Mouse (Mus musculus) heart, embryonic 14.5 days (tissue): ENCODE data around the gene Angptl4. TPM values are rescaled to one million over a fixed set of nuclear protein-coding genes. Genes with fewer than 3 reads are reported as not detected.

Experiments
- ATAC-seq: fragments of 200-750 bp; cut with Nextera tagmentation; 2 replicates; pipeline ENCODE4 v1.8.0; 2017; ENCODE audit warnings: low read depth, moderate TSS enrichment; ENCODE audit not compliant: insufficient number of reproducible peaks, insufficient read depth, low FRiP score
- H3K27ac ChIP-seq, 2 experiments: fragments of 200-500 bp in 1 of 2; fragments of 300-500 bp in 1 of 2; sonication (generic) in 1 of 2; replicated peaks in 1 of 2; 2 replicates each; pipeline ENCODE4 v1.5.1; 2012 to 2014; ENCODE audit warnings: low read depth in 2 of 2, low read length in 2 of 2, control low read depth in 1 of 2, mild to moderate bottlenecking in 1 of 2, mixed read lengths in 1 of 2; ENCODE audit not compliant: control insufficient read depth in 1 of 2, insufficient read depth in 1 of 2
- H3K27me3 ChIP-seq: fragments of 300-500 bp; sonication (generic); 2 replicates; pipeline ENCODE4 v1.6.1; 2014; ENCODE audit warnings: mild to moderate bottlenecking, low read length, control low read depth; ENCODE audit not compliant: control insufficient read depth, insufficient read depth
- H3K36me3 ChIP-seq: fragments of 300-500 bp; sonication (generic); 2 replicates; pipeline ENCODE4 v1.6.1; 2014; ENCODE audit warnings: mild to moderate bottlenecking, control low read depth, low read length, mixed read lengths; ENCODE audit not compliant: control insufficient read depth, insufficient read depth
- H3K4me1 ChIP-seq, 2 experiments: fragments of 200-500 bp in 1 of 2; fragments of 300-500 bp in 1 of 2; sonication (generic) in 1 of 2; 2 replicates each; pipeline ENCODE4 v1.6.1; 2012 to 2014; ENCODE audit warnings: low read length in 2 of 2, control low read depth in 1 of 2, mixed read lengths in 1 of 2; ENCODE audit not compliant: control insufficient read depth in 2 of 2, insufficient read depth in 2 of 2
- H3K4me2 ChIP-seq: fragments of 300-500 bp; sonication (generic); 2 replicates; pipeline ENCODE4 v1.6.1; 2014; ENCODE audit warnings: mild to moderate bottlenecking, low read length
- H3K4me3 ChIP-seq, 2 experiments: fragments of 200-500 bp in 1 of 2; fragments of 300-500 bp in 1 of 2; sonication (generic) in 1 of 2; 2 replicates each; pipeline ENCODE4 v1.5.1; 2012 to 2014; ENCODE audit warnings: low read length in 2 of 2, mild to moderate bottlenecking in 2 of 2, control low read depth in 1 of 2, low read depth in 1 of 2, moderate library complexity in 1 of 2; ENCODE audit not compliant: control insufficient read depth in 1 of 2, insufficient read depth in 1 of 2
- H3K9ac ChIP-seq: fragments of 300-500 bp; sonication (generic); 2 replicates; pipeline ENCODE4 v1.6.1; 2014; ENCODE audit warnings: mild to moderate bottlenecking, low read length
- H3K9me3 ChIP-seq: fragments of 300-500 bp; sonication (generic); 2 replicates; pipeline ENCODE4 v1.6.1; 2016; ENCODE audit warnings: low read length, control low read depth; ENCODE audit not compliant: control insufficient read depth
- WGBS: fragments of 180-500 bp; shearing (Covaris S2); extraction: QIAGEN DNeasy Blood & Tissue Kit; methylation state at CpG from one replicate; pipeline ENCODE4 v1.1.7; 2014; 5-methylcytosine and 5-hydroxymethylcytosine counted together
- polyA plus RNA-seq: library from polyadenylated mRNA; unstranded; fragments of >200 nt; fragmentation: Nextera tagmentation; extraction: Ambion mirVana; gene quantifications from 2 replicates; pipeline ENCODE4 v1.2.1, GENCODE M21; 2014

Angptl4 gene
- polyA plus RNA-seq, 1 experiment from 2014 or later, result 16.4 TPM

- Histone ChIP-seq H3K9me3 (no peaks in the 10 kb centered on the region), H3K9ac (no peak overlapping the region), H3K4me1 (no peaks in the 10 kb centered on the region), H3K27me3 (no peaks in the 10 kb centered on the region), H3K27ac (no peak overlapping the region), H3K4me3 (no peak overlapping the region), H3K36me3 (peaks cover 19% of the 10 kb centered on the region), H3K4me2 (no peak overlapping the region)
- ATAC-seq, result no peak
- WGBS, result 84% methylated on average over 4 of the region's 4 CpGs
Observed at GRCm38 (mm10) chr17:33771617-33772016, 10.0 kb downstream of the Angptl4 start.

DNA sequence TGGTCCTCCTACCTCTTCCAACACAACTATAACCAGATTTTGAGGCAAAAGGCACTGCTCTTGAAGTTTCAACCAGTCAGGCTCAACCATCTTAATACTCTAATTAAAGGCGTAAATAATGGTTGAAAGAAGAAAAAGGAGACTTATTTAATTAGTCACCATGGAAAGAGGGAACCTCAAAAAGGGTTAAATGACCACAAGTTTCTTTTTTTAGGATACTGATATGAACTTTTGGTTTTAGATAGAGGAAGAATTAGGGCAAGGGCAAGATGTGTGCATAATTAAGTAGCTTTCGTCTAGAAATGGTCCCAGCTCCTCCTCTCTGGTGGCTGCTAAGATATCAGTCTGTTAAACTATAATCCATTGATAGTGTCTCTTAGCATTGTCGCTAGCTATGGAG is 15.2 kb downstream of the Angptl4 start:
- no peak overlapping the region for H3K27ac ChIP-seq
- 59% methylated on average over 3 of the region's 3 CpGs for WGBS
- no peaks in the 10 kb centered on the region for H3K27me3 ChIP-seq
- no peak overlapping the region for H3K9ac ChIP-seq
- no peak overlapping the region for H3K4me2 ChIP-seq
- no peak overlapping the region for H3K4me3 ChIP-seq
- H3K36me3 ChIP-seq, result no peaks in the 10 kb centered on the region
- H3K4me1 ChIP-seq, result no peaks in the 10 kb centered on the region
- no peak for ATAC-seq
- no peaks in the 10 kb centered on the region for H3K9me3 ChIP-seq

GRCm38 (mm10) chr17:33760255-33761165 is 21.1 kb downstream of the Angptl4 start, which contains the start of gene Rab11b:
TSS of gene Rab11b (minus strand) at chr17:33760530.
- peaks cover 3% of the 10 kb centered on the region; the same call in 1 of the 2 replicates for H3K36me3 ChIP-seq
- H3K4me1 ChIP-seq, result peaks cover 16 to 40% of the 10 kb centered on the region in 2 experiments
- H3K9ac ChIP-seq, result peak within 1 kb of the TSS; percentile 98
- H3K4me3 ChIP-seq, result peak within 1 kb of the TSS; percentile 69 to 89
- no peaks in the 10 kb centered on the region for H3K27me3 ChIP-seq
- H3K4me2 ChIP-seq, result peak within 1 kb of the TSS; percentile 79
- peak; percentile 99 for ATAC-seq
- H3K27ac ChIP-seq, result peak within 1 kb of the TSS; percentile 99
- H3K9me3 ChIP-seq, result no peaks in the 10 kb centered on the region
- 3% methylated on average over 35 of the region's 35 CpGs for WGBS

DNA sequence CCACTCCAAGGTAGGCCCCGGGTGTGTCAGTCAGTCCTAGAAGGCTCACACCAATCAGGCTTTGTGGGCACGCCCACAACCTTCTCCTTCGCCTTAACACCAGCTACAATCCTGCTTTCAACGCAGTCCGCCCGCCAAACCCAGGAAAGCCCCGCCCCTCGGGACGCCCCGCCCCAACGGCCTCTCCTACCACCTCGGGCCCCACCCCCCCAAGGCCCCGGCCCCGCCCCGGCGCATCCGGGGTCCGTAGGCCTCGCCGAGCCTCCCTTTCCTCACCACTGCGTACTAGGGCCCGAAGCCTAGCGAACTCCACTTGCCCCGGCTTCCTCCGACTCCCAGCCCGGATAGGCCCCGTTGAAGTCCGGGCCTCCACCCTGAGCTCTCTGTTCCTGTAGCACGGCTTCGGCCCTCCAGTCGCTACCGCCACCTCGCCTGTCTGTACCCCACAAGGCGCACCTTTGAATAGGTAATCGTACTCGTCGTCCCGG is 21.8 kb downstream of the Angptl4 start:
- peaks cover 3% of the 10 kb centered on the region; the same call in 1 of the 2 replicates for H3K36me3 ChIP-seq
- under 1% methylated on average over 38 of the region's 38 CpGs for WGBS
- peak overlapping the region; percentile 79 for H3K4me2 ChIP-seq
- H3K4me3 ChIP-seq, result peak overlapping the region; percentile 69 to 89
- peak overlapping the region; percentile 99 for H3K27ac ChIP-seq
- H3K4me1 ChIP-seq, result peaks cover 19 to 45% of the 10 kb centered on the region in 2 experiments
- H3K9ac ChIP-seq, result peak overlapping the region; percentile 98
- no peaks in the 10 kb centered on the region for H3K9me3 ChIP-seq
- ATAC-seq, result peak; percentile 83
- no peaks in the 10 kb centered on the region for H3K27me3 ChIP-seq

GRCm38 (mm10) chr17:33757231-33757630 is 24.4 kb downstream of the Angptl4 start:
- H3K36me3 ChIP-seq, result peaks cover 11% of the 10 kb centered on the region; the same call in 1 of the 2 replicates
- peak overlapping the region; percentile 41; the same call in 1 of the 2 replicates for H3K9ac ChIP-seq
- WGBS, result 44% methylated on average over 4 of the region's 4 CpGs
- peak overlapping the region in 1 of 2 experiments; percentile 10; a peak in 1 of 4 replicates for H3K27ac ChIP-seq
- peaks cover 19 to 60% of the 10 kb centered on the region in 2 experiments for H3K4me1 ChIP-seq
- H3K9me3 ChIP-seq, result no peaks in the 10 kb centered on the region
- H3K4me3 ChIP-seq, result no peak overlapping the region
- H3K4me2 ChIP-seq, result peak overlapping the region; percentile 26; the same call in 1 of the 2 replicates
- no peak for ATAC-seq
- no peaks in the 10 kb centered on the region for H3K27me3 ChIP-seq

DNA sequence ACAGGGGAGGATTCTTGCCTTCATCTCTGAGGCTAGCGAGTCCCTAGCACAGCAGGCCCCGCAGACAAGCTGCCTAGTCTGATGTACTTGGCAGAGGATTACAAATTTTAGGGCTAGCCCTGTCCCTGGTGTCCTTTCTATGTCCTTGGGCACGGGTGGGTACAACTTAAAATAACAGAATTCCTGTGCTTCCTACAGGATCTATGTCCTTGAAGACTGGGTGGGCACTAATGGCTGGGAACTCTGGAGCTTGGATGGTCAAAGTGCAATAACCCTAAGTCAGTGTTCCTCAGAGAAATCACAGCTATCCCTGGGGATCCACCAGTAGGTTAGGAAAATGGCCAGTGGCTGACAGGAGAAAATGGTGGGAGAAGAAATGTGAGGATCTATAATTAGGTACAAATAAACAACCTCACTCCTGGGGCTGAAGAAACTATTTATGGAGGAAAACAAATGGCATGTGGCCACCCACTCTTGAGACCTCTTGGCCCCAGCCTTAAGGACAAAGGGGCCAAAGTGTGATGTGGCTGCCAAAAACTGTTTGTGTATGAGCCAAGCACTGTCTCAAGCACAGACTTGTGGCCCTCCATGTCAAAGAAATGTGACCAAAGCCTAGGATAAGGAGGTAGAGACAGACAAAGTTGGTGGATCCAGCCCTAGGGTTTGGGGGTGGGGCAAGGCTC is 25.4 kb downstream of the Angptl4 start:
- no peak for ATAC-seq
- no peaks in the 10 kb centered on the region for H3K9me3 ChIP-seq
- peak overlapping the region in 1 of 2 experiments; percentile 10; a peak in 1 of 4 replicates for H3K27ac ChIP-seq
- no peaks in the 10 kb centered on the region for H3K27me3 ChIP-seq
- 83% methylated on average over 3 of the region's 3 CpGs for WGBS
- H3K4me2 ChIP-seq, result no peak overlapping the region
- no peak overlapping the region for H3K9ac ChIP-seq
- H3K4me1 ChIP-seq, result peaks cover 19 to 60% of the 10 kb centered on the region in 2 experiments
- no peak overlapping the region for H3K4me3 ChIP-seq
- peaks cover 13% of the 10 kb centered on the region; the same call in 1 of the 2 replicates for H3K36me3 ChIP-seq

DNA sequence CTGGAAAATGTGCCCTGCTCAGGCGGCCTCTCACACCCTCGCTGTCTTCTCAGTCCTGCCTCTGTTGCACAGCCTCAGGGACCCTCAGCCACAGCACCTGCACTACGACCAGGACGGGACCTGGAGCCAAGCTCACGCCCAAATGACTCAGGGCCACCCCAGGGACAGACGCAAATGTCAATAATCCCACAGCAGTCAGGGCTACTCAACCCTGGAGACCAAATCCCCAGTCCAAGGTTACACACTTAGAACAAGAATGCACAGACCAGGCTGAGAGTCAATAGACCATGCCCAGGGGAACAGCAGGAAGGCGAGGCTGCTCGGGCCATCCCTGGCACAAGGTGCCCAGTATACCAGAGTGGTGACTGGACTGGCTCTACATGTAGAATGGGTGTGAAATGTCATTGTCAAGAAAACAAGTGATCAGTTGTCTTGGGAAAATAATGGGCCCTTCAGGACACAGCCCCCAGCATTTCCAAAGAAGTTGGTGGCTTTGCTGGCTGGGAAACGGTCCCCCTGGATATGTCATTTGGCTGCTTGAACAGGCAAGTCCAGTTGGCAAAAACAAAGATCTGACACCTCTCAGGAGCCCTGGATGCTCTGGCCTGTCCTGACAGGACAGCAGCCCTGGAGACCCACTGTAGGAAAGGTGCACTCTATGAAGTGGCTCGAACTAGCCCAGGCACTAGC is 26.1 kb downstream of the Angptl4 start:
- Histone ChIP-seq H3K9ac (no peak overlapping the region), H3K27me3 (no peaks in the 10 kb centered on the region), H3K9me3 (no peaks in the 10 kb centered on the region), H3K4me2 (no peak overlapping the region), H3K4me1 (peaks cover 19 to 60% of the 10 kb centered on the region in 2 experiments), H3K36me3 (peaks cover 20% of the 10 kb centered on the region; the same call in 1 of the 2 replicates), H3K4me3 (no peak overlapping the region), H3K27ac (no peak overlapping the region; a peak in 1 of 4 replicates)
- 89% methylated on average over 10 of the region's 10 CpGs for WGBS
- ATAC-seq, result no peak
